Mouse (Mus musculus): Measurements from ENCODE around the gene Cd72.

- TF ChIP-seq CTCF (IDR thresholded peaks at IDR 0.05; ENCODE audit: control insufficient read depth, insufficient read depth, insufficient read length) (no peak), USF1 (IDR thresholded peaks at IDR 0.05; ENCODE audit: low read depth) (no peak), MYOD1 (IDR thresholded peaks at IDR 0.05; ENCODE audit: control insufficient read depth, insufficient read length, low read depth) (no peak), CEBPB (IDR thresholded peaks at IDR 0.05; ENCODE audit: low read depth) (no peak), MAX (IDR thresholded peaks at IDR 0.05) (peak; percentile 78)
Observed at GRCm38 (mm10) chr4:43499407-43500333, 45.2 kb upstream of the Cd72 start, which contains the start of gene Arhgef39.
